Mouse (Mus musculus) monocyte, adult 2 months (primary cell): Measurements from ENCODE around the gene Snx5.

Experiments used
- DNase-seq, 2 experiments: peaks; one replicate each; pipeline ENCODE4 v3.0.0; 2022; ENCODE audit warnings: low spot score in 2 of 2, low read depth in 1 of 2

Snx5 gene

DNA sequence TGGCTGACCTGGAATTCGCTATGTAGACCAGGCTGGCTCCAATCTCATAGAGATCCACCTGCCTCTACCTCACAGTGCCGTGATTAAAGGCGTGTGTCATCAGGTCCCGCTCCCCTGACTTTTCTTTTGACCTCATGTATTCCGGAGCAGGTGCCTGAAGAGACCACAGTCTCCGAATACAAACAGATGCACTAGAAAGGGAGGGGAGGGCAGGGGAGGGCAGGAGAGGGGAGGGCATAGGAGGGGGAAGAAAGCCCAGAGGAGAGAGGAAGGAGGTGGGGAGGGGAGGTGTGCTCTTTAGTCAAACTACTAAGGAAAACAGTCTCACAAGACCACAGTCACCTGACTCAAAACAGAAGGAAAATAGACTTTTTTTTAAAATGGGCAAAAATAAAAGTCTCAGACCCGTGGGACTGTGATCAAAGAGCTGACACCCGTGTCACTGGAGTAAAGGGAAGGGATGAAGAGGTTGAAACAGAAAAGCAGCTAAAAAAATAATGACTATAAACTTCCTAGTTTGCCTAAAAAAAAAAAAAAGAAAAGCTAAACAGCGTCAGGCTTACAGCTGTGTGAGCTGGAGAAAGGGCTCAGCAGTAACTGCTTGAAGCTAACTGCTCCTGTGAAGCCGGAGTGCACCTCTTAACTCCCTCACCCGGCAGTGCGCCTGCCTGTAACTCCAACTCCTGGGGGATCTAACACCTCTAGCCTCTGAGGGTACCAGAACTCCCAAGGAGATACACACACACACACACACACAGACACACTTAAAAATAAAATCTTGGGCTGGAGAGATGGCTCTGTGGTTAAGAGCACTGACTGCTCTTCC, 42.0 kb downstream of the Snx5 start:
- no peak for DNase-seq

DNA sequence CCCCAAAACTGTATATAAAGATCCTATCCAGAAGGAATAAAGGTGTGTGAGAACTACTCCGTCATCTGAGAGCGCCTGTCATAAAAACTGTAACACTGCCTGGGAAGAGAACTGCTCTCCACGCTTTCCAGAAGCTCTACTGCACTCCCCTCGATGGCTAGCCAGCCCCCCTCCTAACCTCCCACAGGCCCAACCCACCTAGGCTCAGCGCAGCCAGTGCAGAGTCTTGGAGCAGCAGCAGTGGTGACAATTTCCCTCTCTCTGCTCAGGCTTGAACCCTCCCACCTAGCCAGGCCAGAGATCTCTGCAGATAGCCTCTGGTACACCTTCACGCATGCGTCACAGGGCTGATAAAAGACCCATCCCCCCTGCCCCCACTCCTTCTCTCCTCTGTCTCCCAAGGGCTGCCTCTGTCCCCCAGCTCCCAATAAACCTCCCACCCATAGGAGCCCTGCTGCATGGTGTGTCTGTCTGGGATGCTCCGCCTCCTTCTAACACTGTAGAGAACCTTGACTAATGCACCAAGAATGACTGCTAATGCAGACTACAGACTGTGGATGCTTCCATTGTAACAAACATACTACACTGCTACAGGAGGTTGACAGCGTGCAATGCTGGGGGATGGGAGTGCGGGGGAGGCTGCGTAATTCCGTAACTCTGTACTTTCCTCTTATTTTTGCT, 43.7 kb downstream of the Snx5 start:
- no peak for DNase-seq

DNA sequence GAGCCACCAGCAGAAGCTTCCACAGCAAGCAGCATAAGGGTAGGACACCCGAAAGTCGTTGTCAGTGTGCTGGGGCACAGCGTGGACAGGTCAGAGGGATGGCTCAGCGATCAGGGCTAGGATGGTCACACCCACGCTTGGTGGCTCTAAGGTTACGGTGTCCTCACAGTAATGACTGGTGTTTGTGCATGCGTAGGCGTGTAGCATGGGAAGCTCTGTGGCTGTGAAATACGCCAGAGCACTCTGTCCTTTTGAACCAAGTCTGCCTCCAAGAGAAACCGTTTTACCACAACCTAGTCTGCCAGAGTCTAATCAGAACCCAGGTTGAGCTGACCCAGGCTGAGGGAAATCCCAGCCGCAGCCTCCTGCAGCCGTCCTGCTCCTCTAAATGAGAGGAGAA, 46.4 kb downstream of the Snx5 start:
- no peak for DNase-seq

DNA sequence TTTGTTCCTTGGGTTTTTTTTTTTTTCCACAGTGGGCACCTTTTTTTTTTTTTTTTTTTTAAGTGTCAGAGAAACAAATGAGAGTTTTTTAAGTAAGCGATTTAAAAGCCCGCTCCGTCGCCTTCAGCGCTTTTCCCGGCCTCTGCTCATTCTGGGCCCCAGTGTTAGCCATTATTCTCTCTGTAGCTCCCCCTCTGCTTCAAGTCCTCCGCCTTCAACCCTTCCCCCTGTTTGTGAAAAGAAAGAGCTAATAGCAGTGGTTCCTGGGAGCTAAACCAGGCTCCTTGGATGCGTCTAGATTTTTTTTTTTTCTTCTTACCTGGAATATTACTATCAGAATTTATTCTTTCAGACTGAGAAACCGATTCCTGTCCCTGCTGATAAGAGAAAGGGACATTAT, 55.1 kb downstream of the Snx5 start:
- no peak for DNase-seq

DNA sequence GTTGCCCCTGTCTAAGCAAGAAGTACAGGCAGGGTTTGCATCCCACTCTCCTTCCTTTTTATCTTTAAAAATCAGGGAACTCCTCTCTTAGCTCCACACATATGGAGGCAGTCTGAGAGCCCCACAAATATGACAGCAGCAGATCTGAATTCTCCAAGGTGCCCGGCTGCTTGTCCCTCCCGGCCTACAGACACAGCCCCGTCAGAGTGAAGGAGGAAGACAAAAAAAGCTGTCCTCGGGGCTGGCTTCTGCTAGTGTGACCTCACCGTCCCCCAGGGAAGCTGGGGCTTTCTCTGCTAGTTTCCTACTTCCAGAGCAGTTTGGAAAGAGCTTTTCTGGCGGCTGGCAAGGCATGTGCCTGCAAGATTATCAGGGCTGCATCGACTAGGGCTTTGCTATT, 55.5 kb downstream of the Snx5 start:
- DNase-seq, result peak in 1 of 2 experiments; percentile 40

DNA sequence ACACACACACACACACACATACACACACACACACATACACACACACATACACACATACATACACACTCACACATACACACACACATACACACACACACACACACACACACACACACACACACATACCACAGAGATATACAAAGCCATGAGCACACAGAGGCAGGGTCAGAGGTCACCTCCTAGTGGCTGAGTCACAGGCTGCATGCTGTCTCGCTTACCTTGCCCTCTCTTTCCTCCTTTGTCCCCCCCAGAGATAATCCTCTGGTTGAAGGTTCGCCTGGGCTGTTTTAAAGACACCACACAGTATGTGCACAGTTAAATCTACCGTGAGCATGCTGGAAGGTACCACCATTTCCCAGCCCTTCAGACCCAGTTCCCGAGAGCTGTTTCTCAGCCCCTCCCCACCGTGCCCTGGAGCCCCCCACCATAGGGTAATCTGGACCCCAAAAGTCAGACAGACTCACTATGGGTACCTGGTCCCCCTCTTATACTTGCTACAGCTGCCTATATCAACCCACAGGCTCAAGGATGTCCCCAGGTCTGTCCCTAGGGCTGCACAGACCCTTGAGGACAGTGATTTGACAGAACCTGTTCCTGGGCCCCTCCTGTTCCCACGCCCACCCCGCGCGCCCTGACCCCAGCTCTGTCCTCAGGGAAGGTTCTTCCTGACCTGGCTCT, 56.1 kb downstream of the Snx5 start:
- no peak for DNase-seq

DNA sequence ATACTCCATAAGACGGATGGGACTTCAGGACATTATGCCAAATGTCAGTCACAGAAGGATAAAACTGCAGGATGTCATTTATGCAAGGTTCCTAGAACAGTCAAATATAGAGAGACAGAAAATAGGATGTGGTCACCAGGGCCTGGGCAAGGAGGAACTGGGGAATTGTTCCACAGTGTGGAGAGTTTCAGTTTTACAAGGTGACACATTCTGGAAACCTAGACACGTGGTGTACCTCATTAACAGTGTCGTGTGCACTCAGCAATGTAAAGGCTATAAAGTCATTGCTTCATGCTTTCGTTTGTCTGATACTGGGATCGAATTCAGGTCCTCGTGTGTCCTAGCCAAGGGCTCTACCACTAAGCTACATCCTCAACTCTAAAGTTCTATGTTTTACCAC, 56.9 kb downstream of the Snx5 start:
- peak; percentile 45 to 54 for DNase-seq

DNA sequence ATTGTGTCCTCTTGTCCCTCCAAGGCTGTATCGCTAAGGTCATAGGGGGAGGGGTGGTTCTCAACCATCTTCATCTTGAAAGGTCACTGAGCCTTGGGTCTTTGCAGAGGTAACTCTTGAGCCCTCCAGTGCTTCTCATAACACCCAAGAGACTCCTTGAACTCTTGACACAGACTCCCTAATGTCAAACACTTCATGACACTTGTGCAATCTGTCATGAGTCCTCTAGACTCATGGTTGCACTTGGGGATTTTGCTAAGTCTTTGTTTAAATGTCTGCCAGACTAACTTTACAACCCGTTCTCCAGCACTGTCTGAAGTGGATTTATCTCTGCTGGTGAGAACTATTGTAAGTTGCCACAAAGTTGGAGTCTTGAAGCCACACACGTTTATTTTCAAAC, 61.3 kb downstream of the Snx5 start:
- no peak for DNase-seq

DNA sequence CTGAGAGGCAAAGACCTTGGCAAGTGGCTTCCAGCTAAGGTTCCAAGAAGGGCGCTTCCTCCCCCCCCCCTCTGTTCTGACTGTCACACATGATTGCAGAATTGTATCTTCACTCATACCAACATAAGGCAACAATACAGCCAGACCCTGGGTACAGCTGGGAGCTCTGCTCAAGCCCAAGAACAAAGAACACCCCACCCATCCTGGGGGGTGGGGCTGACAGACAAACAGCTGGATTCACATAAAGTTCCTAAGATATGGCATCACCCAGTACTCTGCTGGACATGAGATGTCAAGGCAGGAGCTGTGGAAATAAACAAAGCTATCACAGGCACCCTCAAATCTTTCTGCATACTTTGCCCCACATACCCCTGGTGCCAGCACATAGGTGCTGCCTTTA, 63.3 kb downstream of the Snx5 start:
- DNase-seq, result no peak

DNA sequence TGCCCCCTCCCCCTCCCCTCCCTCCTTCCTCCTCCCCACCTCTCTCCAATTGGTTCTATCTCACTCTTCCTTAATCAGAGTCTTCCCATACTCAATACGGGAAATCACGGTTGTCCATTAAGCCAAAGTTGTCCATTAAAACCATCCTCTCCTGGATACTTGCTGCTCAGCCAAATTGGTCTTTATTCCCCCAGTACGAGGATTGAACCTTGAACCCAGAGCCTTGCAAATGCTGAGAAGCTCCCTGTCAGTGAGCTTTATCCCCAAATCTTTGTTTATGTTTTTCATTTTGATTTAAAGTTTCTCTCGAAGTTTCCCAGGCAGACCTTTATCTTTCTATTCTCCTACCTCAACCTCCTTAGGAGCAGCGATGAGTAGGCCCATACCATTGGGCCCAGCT, 67.7 kb downstream of the Snx5 start:
- no peak for DNase-seq

DNA sequence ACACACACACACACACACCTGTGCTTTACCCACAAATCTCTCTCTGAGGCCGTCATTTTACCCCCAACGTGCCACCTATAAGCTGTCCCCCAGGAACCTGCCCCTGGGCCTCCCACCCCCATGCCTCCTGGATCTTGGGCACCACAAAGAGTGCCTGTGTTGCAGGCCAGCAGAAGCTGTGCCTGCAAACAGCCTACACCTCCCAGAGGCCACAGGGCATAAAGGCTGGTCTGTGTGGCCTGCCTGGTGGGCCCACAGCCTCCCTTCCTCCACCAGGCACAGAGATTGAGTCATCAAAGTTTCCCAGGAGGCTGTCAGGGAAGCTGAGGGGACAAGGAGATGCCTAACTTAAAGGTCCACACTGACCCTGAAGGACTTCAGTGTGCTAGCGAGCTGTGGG, 68.1 kb downstream of the Snx5 start:
- no peak for DNase-seq

DNA sequence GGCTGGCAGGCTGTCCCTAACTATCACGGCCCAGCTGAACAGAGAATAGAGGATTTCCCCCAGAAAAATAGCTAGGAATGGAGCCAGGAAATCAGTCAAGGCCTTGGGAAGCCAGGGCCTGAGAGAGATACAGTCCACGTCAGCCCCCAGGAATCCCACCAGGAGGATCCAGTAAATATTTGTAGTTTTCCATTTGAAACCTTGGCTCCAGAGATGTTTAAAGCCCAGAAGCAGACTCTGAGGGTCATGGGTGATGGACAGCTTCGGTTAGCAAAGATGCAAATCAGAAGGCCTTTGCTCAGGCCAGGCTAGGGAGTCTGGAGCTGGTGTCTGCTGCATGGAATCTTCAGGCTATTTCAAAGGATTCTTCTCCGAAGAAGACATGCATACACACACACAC, 68.6 kb downstream of the Snx5 start:
- no peak for DNase-seq
